Mouse (Mus musculus) kidney, adult 8-10 months (tissue): ENCODE data around the gene Mvb12b.

ENCODE experiments used
- DNase-seq, 2 experiments: peaks; one replicate each; pipeline ENCODE4 v3.0.0; 2022

Gene Mvb12b

GRCm38 (mm10) chr2:33884623-33885263, 3.0 kb downstream of the Mvb12b start:
- DNase-seq = no peak

- DNase-seq = no peak
These were observed 8.5 kb downstream of the Mvb12b start for GRCm38 (mm10) chr2:33879223-33879622.

GRCm38 (mm10) chr2:33878437-33878836, 9.3 kb downstream of the Mvb12b start:
- no peak for DNase-seq

- no peak for DNase-seq
These were observed 9.9 kb downstream of the Mvb12b start for GRCm38 (mm10) chr2:33877663-33878360.

- peak; percentile 57 to 76 for DNase-seq
These were observed 11.0 kb downstream of the Mvb12b start for GRCm38 (mm10) chr2:33876529-33877290.

GRCm38 (mm10) chr2:33875594-33875993, 12.2 kb downstream of the Mvb12b start:
- no peak for DNase-seq

- DNase-seq = no peak
These were observed 12.7 kb downstream of the Mvb12b start for GRCm38 (mm10) chr2:33874856-33875576.

- DNase-seq = no peak
These were observed 13.4 kb downstream of the Mvb12b start for GRCm38 (mm10) chr2:33874367-33874766.

GRCm38 (mm10) chr2:33873501-33873900, 14.2 kb downstream of the Mvb12b start:
- DNase-seq = no peak

- peak; percentile 48 to 71 for DNase-seq
These were observed 14.9 kb downstream of the Mvb12b start for GRCm38 (mm10) chr2:33872841-33873271.

GRCm38 (mm10) chr2:33871181-33871520, 16.6 kb downstream of the Mvb12b start:
- DNase-seq = peak in 1 of 2 experiments; percentile 43

GRCm38 (mm10) chr2:33870369-33871180, 17.2 kb downstream of the Mvb12b start:
- DNase-seq = peak; percentile 88 to 91

- no peak for DNase-seq
These were observed 17.9 kb downstream of the Mvb12b start for GRCm38 (mm10) chr2:33869689-33870343.

- peak in 1 of 2 experiments; percentile 55 for DNase-seq
These were observed 18.6 kb downstream of the Mvb12b start for GRCm38 (mm10) chr2:33868996-33869688.

- DNase-seq = no peak
These were observed 19.4 kb downstream of the Mvb12b start for GRCm38 (mm10) chr2:33868322-33868721.

- DNase-seq = no peak
These were observed 31.0 kb downstream of the Mvb12b start for GRCm38 (mm10) chr2:33856746-33857145.

GRCm38 (mm10) chr2:33853011-33853976, 34.5 kb downstream of the Mvb12b start:
- no peak for DNase-seq

GRCm38 (mm10) chr2:33847196-33847834, 40.4 kb downstream of the Mvb12b start:
- no peak for DNase-seq

GRCm38 (mm10) chr2:33846635-33847034, 41.1 kb downstream of the Mvb12b start:
- no peak for DNase-seq
